Mouse (Mus musculus): ENCODE measurements around the gene Dedd2. TPM values are rescaled to one million over a fixed set of nuclear protein-coding genes. Genes with fewer than 3 reads are reported as not detected.

The Dedd2 gene
- polyA plus RNA-seq, 1 experiment from 2014 or later: 19.2 TPM

- Histone ChIP-seq H3K27me3 (ENCODE audit: insufficient read depth, low read length) (no peaks in the 10 kb centered on the region), H3K36me3 (replicated peaks; ENCODE audit: insufficient read depth, low read length) (peaks cover 15% of the 10 kb centered on the region; the same call in 1 of the 2 replicates), H3K9ac (replicated peaks) (no peak overlapping the region), H3K4me1 (ENCODE audit: insufficient read depth) (peaks cover 10% of the 10 kb centered on the region), H3K27ac (ENCODE audit: low read depth) (no peak overlapping the region), H3K9me3 (ENCODE audit: low read length) (no peaks in the 10 kb centered on the region), H3K4me2 (ENCODE audit: low read depth, low read length) (no peak overlapping the region), H3K4me3 (ENCODE audit: low read depth, low read length) (no peak overlapping the region)
- ATAC-seq: no peak
- no peak for TF ChIP-seq CTCF (IDR thresholded peaks at IDR 0.05; ENCODE audit: low read depth)
- no peak for TF ChIP-seq EP300 (IDR thresholded peaks at IDR 0.05; ENCODE audit: low read depth)
- DNase-seq: no peak
- 69% methylated on average over 7 of the region's 7 CpGs for WGBS (ENCODE audit: insufficient replicate concordance)
These were observed 20.2 kb upstream of the Dedd2 start for GRCm38 (mm10) chr7:25240631-25241030.

GRCm38 (mm10) chr7:25238829-25239623 lies 18.6 kb upstream of the Dedd2 start:
- peak; percentile 85 for DNase-seq
- no peaks in the 10 kb centered on the region for H3K9me3 ChIP-seq (ENCODE audit: low read length)
- no peak; the same call in 1 of the 2 replicates for TF ChIP-seq EP300 (IDR thresholded peaks at IDR 0.05; ENCODE audit: low read depth)
- peak; percentile 87 for TF ChIP-seq CTCF (IDR thresholded peaks at IDR 0.05; ENCODE audit: low read depth)
- peaks cover 10% of the 10 kb centered on the region for H3K4me1 ChIP-seq (ENCODE audit: insufficient read depth)
- H3K36me3 ChIP-seq (replicated peaks; ENCODE audit: insufficient read depth, low read length): peaks cover 8% of the 10 kb centered on the region; the same call in 1 of the 2 replicates
- ATAC-seq: peak; percentile 27
- WGBS (ENCODE audit: insufficient replicate concordance): 2% methylated on average over 30 of the region's 30 CpGs
- peak overlapping the region; percentile 79 for H3K4me2 ChIP-seq (ENCODE audit: low read depth, low read length)
- no peaks in the 10 kb centered on the region for H3K27me3 ChIP-seq (ENCODE audit: insufficient read depth, low read length)
- peak overlapping the region; percentile 49 for H3K9ac ChIP-seq (replicated peaks)
- peak overlapping the region; percentile 94 for H3K4me3 ChIP-seq (ENCODE audit: low read depth, low read length)
- peak overlapping the region; percentile 76 for H3K27ac ChIP-seq (ENCODE audit: low read depth)

DNA sequence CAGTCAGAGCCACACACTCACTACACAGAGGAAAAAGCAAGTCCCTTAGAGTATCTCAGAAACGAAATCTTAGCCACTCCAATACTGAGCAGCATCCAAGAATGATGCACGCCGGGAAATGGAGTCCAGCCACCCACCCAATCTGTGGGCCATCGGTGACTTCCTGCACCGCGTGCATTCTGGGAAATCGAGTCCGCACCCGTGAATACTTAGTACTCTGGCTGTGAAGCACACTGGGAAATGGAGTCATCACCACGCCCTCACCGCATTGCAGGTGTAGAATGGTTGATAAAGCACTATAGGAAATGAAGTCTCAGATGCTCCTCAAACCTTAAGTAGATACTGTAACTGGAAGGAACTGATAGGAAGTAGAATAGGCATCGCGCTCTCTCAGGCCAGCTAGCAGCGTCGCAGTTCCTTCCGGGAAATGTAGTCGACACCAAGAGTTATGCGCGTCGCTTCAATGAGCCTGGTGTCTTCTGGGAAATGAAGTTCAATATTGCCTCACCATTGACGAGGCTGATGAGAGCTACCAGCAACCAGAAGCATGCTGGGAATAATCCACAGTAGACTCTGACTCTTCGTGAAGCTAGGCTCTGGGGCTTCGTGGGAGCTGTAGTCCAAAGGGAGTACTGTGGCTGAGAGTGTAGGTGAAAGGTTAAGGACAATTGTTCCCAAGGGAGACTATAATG lies 17.7 kb upstream of the Dedd2 start:
- Histone ChIP-seq H3K9ac (replicated peaks) (peak overlapping the region; percentile 98), H3K27me3 (ENCODE audit: insufficient read depth, low read length) (no peaks in the 10 kb centered on the region), H3K4me3 (ENCODE audit: low read depth, low read length) (peak overlapping the region; percentile 94), H3K4me2 (ENCODE audit: low read depth, low read length) (peak overlapping the region; percentile 79), H3K27ac (ENCODE audit: low read depth) (peak overlapping the region; percentile 76), H3K9me3 (ENCODE audit: low read length) (no peaks in the 10 kb centered on the region), H3K36me3 (replicated peaks; ENCODE audit: insufficient read depth, low read length) (peaks cover 14% of the 10 kb centered on the region), H3K4me1 (ENCODE audit: insufficient read depth) (peaks cover 10% of the 10 kb centered on the region)
- DNase-seq (peak; percentile 93), ATAC-seq (peak; percentile 90)
- TF ChIP-seq EP300 (IDR thresholded peaks at IDR 0.05; ENCODE audit: low read depth) (peak; percentile 92), CTCF (IDR thresholded peaks at IDR 0.05; ENCODE audit: low read depth) (0 out of 2 replicates have a peak, but pooled peaks have one; percentile 0)
- WGBS (ENCODE audit: insufficient replicate concordance): under 1% methylated on average over 23 of the region's 23 CpGs

GRCm38 (mm10) chr7:25237249-25238014 lies 17.0 kb upstream of the Dedd2 start, which contains the start of gene Gsk3a:
TSS of gene Gsk3a (minus strand) at chr7:25237851.
- H3K4me2 ChIP-seq (ENCODE audit: low read depth, low read length): peak within 1 kb of the TSS; percentile 79
- H3K4me1 ChIP-seq (ENCODE audit: insufficient read depth): peaks cover 10% of the 10 kb centered on the region
- peak within 1 kb of the TSS; percentile 76 for H3K27ac ChIP-seq (ENCODE audit: low read depth)
- WGBS (ENCODE audit: insufficient replicate concordance): under 1% methylated on average over 57 of the region's 76 CpGs
- H3K27me3 ChIP-seq (ENCODE audit: insufficient read depth, low read length): no peaks in the 10 kb centered on the region
- peak within 1 kb of the TSS; percentile 98 for H3K9ac ChIP-seq (replicated peaks)
- H3K4me3 ChIP-seq (ENCODE audit: low read depth, low read length): peak within 1 kb of the TSS; percentile 94
- ATAC-seq: peak; percentile 83
- peaks cover 19% of the 10 kb centered on the region for H3K36me3 ChIP-seq (replicated peaks; ENCODE audit: insufficient read depth, low read length)
- no peaks in the 10 kb centered on the region for H3K9me3 ChIP-seq (ENCODE audit: low read length)
- peak; percentile 98 for DNase-seq
- 0 out of 2 replicates have a peak, but pooled peaks have one; percentile 1 for TF ChIP-seq CTCF (IDR thresholded peaks at IDR 0.05; ENCODE audit: low read depth)
- TF ChIP-seq EP300 (IDR thresholded peaks at IDR 0.05; ENCODE audit: low read depth): no peak

GRCm38 (mm10) chr7:25235526-25235925 lies 15.1 kb upstream of the Dedd2 start:
- peaks cover 10% of the 10 kb centered on the region for H3K4me1 ChIP-seq (ENCODE audit: insufficient read depth)
- no peak overlapping the region; the same call in 1 of the 2 replicates for H3K9ac ChIP-seq (replicated peaks)
- H3K27ac ChIP-seq (ENCODE audit: low read depth): no peak overlapping the region
- no peak overlapping the region for H3K4me3 ChIP-seq (ENCODE audit: low read depth, low read length)
- ATAC-seq: no peak
- WGBS (ENCODE audit: insufficient replicate concordance): 92% methylated on average over 5 of the region's 5 CpGs
- peaks cover 37% of the 10 kb centered on the region for H3K36me3 ChIP-seq (replicated peaks; ENCODE audit: insufficient read depth, low read length)
- H3K9me3 ChIP-seq (ENCODE audit: low read length): no peaks in the 10 kb centered on the region
- DNase-seq: no peak
- H3K27me3 ChIP-seq (ENCODE audit: insufficient read depth, low read length): no peaks in the 10 kb centered on the region
- H3K4me2 ChIP-seq (ENCODE audit: low read depth, low read length): no peak overlapping the region
- no peak for TF ChIP-seq EP300 (IDR thresholded peaks at IDR 0.05; ENCODE audit: low read depth)

All from liver, postnatal 0 days (tissue).